Mouse (Mus musculus): ENCODE results near the gene Hcar1.

GRCm38 (mm10) chr5:123906146-123906975 lies 26.5 kb upstream of the Hcar1 start:
- TF ChIP-seq POLR2A (IDR thresholded peaks at IDR 0.05; ENCODE audit: insufficient read depth, low read length) (no peak), CTCF (IDR thresholded peaks at IDR 0.05; ENCODE audit: low read depth, low read length) (no peak)
